Mouse (Mus musculus) heart, adult 2 months (tissue): Measurements from ENCODE around the gene St8sia1. TPM values are rescaled to one million over a fixed set of nuclear protein-coding genes. Genes with fewer than 3 reads are reported as not detected.

Source experiments
- DNase-seq, 2 experiments: peaks; one replicate each; pipeline ENCODE4 v3.0.0; 2021
- H3K27ac ChIP-seq: fragments of 200-600 bp; 2 replicates; pipeline ENCODE4 v1.8.1; 2022
- H3K27me3 ChIP-seq: fragments of 200-500 bp; 2 replicates; pipeline ENCODE4 v1.6.1; 2012; ENCODE audit warnings: mild to moderate bottlenecking, low read length, inconsistent platforms, mixed read lengths; ENCODE audit not compliant: control insufficient read depth, insufficient read depth
- H3K36me3 ChIP-seq: fragments of 200-500 bp; 2 replicates; pipeline ENCODE4 v1.6.1; 2012; ENCODE audit warnings: low read length, inconsistent platforms; ENCODE audit not compliant: control insufficient read depth, insufficient read depth
- H3K4me1 ChIP-seq: fragments of 200-500 bp; 2 replicates; pipeline ENCODE4 v1.6.1; 2011; ENCODE audit warnings: low read length; ENCODE audit not compliant: control insufficient read depth, insufficient read depth
- H3K4me3 ChIP-seq: fragments of 200-600 bp; 2 replicates; pipeline ENCODE4 v1.8.1; 2022
- H3K79me2 ChIP-seq: fragments of 200-500 bp; replicated peaks from 2 replicates; pipeline ENCODE4 v1.6.1; 2012; ENCODE audit warnings: mild to moderate bottlenecking, inconsistent platforms, low read length, moderate library complexity, mixed read lengths; ENCODE audit not compliant: control insufficient read depth, insufficient read depth
- H3K9ac ChIP-seq: fragments of 200-500 bp; 2 replicates; pipeline ENCODE4 v1.6.1; 2012; ENCODE audit warnings: low read depth, mild to moderate bottlenecking, control low read depth, inconsistent platforms, low read length, mixed read lengths
- CTCF ChIP-seq: fragments of 200-600 bp; IDR thresholded peaks from 2 replicates; pipeline ENCODE4 v1.8.1; 2022; ENCODE audit warnings: antibody characterized with exemption, mild to moderate bottlenecking, moderate library complexity
- EP300 ChIP-seq: fragments of 200-500 bp; IDR thresholded peaks from 2 replicates; pipeline ENCODE4 v1.6.1; 2011; ENCODE audit warnings: low read depth, low read length, control low read depth; ENCODE audit not compliant: insufficient read depth
- POLR2A ChIP-seq: fragments of 200-500 bp; IDR thresholded peaks from 2 replicates; pipeline ENCODE4 v1.6.1; 2011; ENCODE audit warnings: mild to moderate bottlenecking, low read depth, low read length, control low read depth; ENCODE audit not compliant: insufficient read depth
- WGBS: fragments of 180-500 bp; shearing (Covaris S2); methylation state at CpG from one replicate; pipeline ENCODE4 v1.1.7; 2018; 5-methylcytosine and 5-hydroxymethylcytosine counted together
- intact Hi-C: fragments of 180-260 bp; cut with DNase I; formaldehyde crosslinking; loops from one replicate; pipeline ENCODE4 v1.15.1; 2025
- polyA plus RNA-seq: library from polyadenylated mRNA; depleted of rRNA; stranded (reverse); fragments of >200 nt; gene quantifications from 2 replicates; pipeline ENCODE4 v1.2.3, GENCODE M21; 2012; rRNA removed
- total RNA-seq, 2 experiments: library from RNA; stranded (reverse); gene quantifications; 2 replicates each; pipeline ENCODE4 v1.2.3; 2021

The St8sia1 gene
- total and polyA plus RNA-seq, 3 experiments, result 0.10 to 0.11 (median 0.10) TPM

GRCm38 (mm10) chr6:142779045-142779811 is 185.0 kb downstream of the St8sia1 start:
- no peaks in the 10 kb centered on the region for H3K79me2 ChIP-seq
- TF ChIP-seq CTCF, result peak; percentile 75
- TF ChIP-seq POLR2A, result no peak
- intact Hi-C loops, result loop anchor here (1.0 to 10.0 kb wide), 3 partner anchors 36 to 396 kb away; no protein-coding TSS in a partner anchor
- no peak overlapping the region for H3K4me3 ChIP-seq
- H3K27ac ChIP-seq, result no peak overlapping the region
- 44% methylated on average over 11 of the region's 11 CpGs for WGBS
- H3K4me1 ChIP-seq, result no peaks in the 10 kb centered on the region
- H3K27me3 ChIP-seq, result no peaks in the 10 kb centered on the region
- peak in 1 of 2 experiments; percentile 20 for DNase-seq
- H3K36me3 ChIP-seq, result no peaks in the 10 kb centered on the region
- H3K9ac ChIP-seq, result no peak overlapping the region

GRCm38 (mm10) chr6:142776935-142777334 is 187.3 kb downstream of the St8sia1 start:
- H3K27ac ChIP-seq, result no peak overlapping the region
- no peak for DNase-seq
- intact Hi-C loops, result loop anchor here (10.0 kb wide), 1 partner anchor 398 kb away; no protein-coding TSS in a partner anchor
- TF ChIP-seq POLR2A, result no peak
- no peak for TF ChIP-seq EP300
- TF ChIP-seq CTCF, result no peak
- no peaks in the 10 kb centered on the region for H3K27me3 ChIP-seq
- no peaks in the 10 kb centered on the region for H3K36me3 ChIP-seq
- no peak overlapping the region for H3K4me3 ChIP-seq
- 35% methylated on average over 4 of the region's 4 CpGs for whole genome bisulfite sequencing
- no peaks in the 10 kb centered on the region for H3K79me2 ChIP-seq
- no peaks in the 10 kb centered on the region for H3K4me1 ChIP-seq
- H3K9ac ChIP-seq, result no peak overlapping the region

- H3K4me1 ChIP-seq, result no peaks in the 10 kb centered on the region
- no peak overlapping the region for H3K9ac ChIP-seq
- peak; percentile 31 for TF ChIP-seq CTCF
- no peak for TF ChIP-seq EP300
- TF ChIP-seq POLR2A, result no peak
- no peaks in the 10 kb centered on the region for H3K27me3 ChIP-seq
- no peak overlapping the region for H3K4me3 ChIP-seq
- WGBS, result 90% methylated on average over 5 of the region's 5 CpGs
- intact Hi-C loops, result loop anchor here (10.0 kb wide), 1 partner anchor 401 kb away; no protein-coding TSS in a partner anchor
- H3K27ac ChIP-seq, result no peak overlapping the region
- no peaks in the 10 kb centered on the region for H3K36me3 ChIP-seq
- H3K79me2 ChIP-seq, result no peaks in the 10 kb centered on the region
- no peak for DNase-seq
These were observed 190.7 kb downstream of the St8sia1 start for GRCm38 (mm10) chr6:142773566-142773965.

- no peaks in the 10 kb centered on the region for H3K36me3 ChIP-seq
- intact Hi-C loops, result loop anchor here (10.0 kb wide), 1 partner anchor 403 kb away; no protein-coding TSS in a partner anchor
- no peak overlapping the region for H3K4me3 ChIP-seq
- WGBS, result 84% methylated on average over 4 of the region's 4 CpGs
- H3K4me1 ChIP-seq, result no peaks in the 10 kb centered on the region
- H3K79me2 ChIP-seq, result no peaks in the 10 kb centered on the region
- DNase-seq, result no peak
- no peak overlapping the region for H3K27ac ChIP-seq
- H3K27me3 ChIP-seq, result no peaks in the 10 kb centered on the region
- no peak overlapping the region for H3K9ac ChIP-seq
- no peak for TF ChIP-seq POLR2A
- no peak for TF ChIP-seq EP300
- TF ChIP-seq CTCF, result no peak
These were observed 192.6 kb downstream of the St8sia1 start for GRCm38 (mm10) chr6:142771643-142772042.

Other genes starting within 250 kb of the St8sia1 start
- 10 to 100 TPM; 35.0 to 35.9 TPM for gene Cmas, start 207.8 kb downstream of the St8sia1 start, total RNA-seq
- gene Cmas, start 207.8 kb downstream of the St8sia1 start, polyA plus RNA-seq, result 11.7 and 18.5 TPM in 2 replicates
- gene Sult6b2, start 159.9 kb downstream of the St8sia1 start, total RNA-seq, result not detected
- gene Sult6b2, start 159.9 kb downstream of the St8sia1 start, polyA plus RNA-seq, result 0.12 TPM in 2 replicates
- 10 to 100 TPM in 1 of 2 experiments, 1 to 10 TPM in 1; 9.9 to 10.7 TPM for gene C2cd5, start 135.7 kb upstream of the St8sia1 start, total RNA-seq
- 8.6 and 12.0 TPM in 2 replicates for gene C2cd5, start 135.7 kb upstream of the St8sia1 start, polyA plus RNA-seq
- 10 to 100 TPM; 27.0 to 27.6 TPM for gene Etnk1, start 202.8 kb upstream of the St8sia1 start, total RNA-seq
- gene Etnk1, start 202.8 kb upstream of the St8sia1 start, polyA plus RNA-seq, result 13.5 and 25.7 TPM in 2 replicates